Mouse (Mus musculus): ENCODE measurements around the gene Gm21860.
"Not testable (repeated sequence)": the region's sequence is repeated elsewhere in the genome, so short reads cannot be mapped to it uniquely, and the experiment has no call there.

The Gm21860 gene

GRCm38 (mm10) chrY:90754721-90755120 is at the start of gene Gm21860:
Gm21860 (minus strand) TSS chrY:90754821.
- CTCF ChIA-PET, POLR2A ChIA-PET: not testable (repeated sequence)

- CTCF ChIA-PET, POLR2A ChIA-PET: not testable (repeated sequence)
Measured at GRCm38 (mm10) chrY:90784438-90784837, 29.8 kb upstream of the Gm21860 start, which contains the start of gene Gm47283. Gm47283 (plus strand) TSS chrY:90784738.

GRCm38 (mm10) chrY:90745256-90745655 is 9.4 kb downstream of the Gm21860 start:
- POLR2A ChIA-PET, CTCF ChIA-PET: not testable (repeated sequence)

GRCm38 (mm10) chrY:90744381-90744981 is 10.1 kb downstream of the Gm21860 start:
- CTCF ChIA-PET: not testable (repeated sequence)
- POLR2A ChIA-PET: interaction anchor here in 1 of 4 experiments (0.8 kb wide), 1 partner anchor 84 kb away, joined by 6 read pairs; no protein-coding TSS in a partner anchor

- CTCF ChIA-PET: no interaction called here
- POLR2A ChIA-PET: interaction anchor here in 1 of 4 experiments (0.8 kb wide), 1 partner anchor 85 kb away, joined by 6 read pairs; no protein-coding TSS in a partner anchor
Measured at GRCm38 (mm10) chrY:90743811-90744220, 10.8 kb downstream of the Gm21860 start.

GRCm38 (mm10) chrY:90743053-90743810 is 11.4 kb downstream of the Gm21860 start:
- CTCF ChIA-PET: not testable (repeated sequence)
- POLR2A ChIA-PET: interaction anchor here in 1 of 4 experiments (0.8 kb wide), 1 partner anchor 85 kb away, joined by 6 read pairs; no protein-coding TSS in a partner anchor

- POLR2A ChIA-PET, CTCF ChIA-PET: not testable (repeated sequence)
Measured at GRCm38 (mm10) chrY:90742261-90743052, 12.2 kb downstream of the Gm21860 start.

- CTCF ChIA-PET, POLR2A ChIA-PET: not testable (repeated sequence)
Measured at GRCm38 (mm10) chrY:90741452-90742260, 13.0 kb downstream of the Gm21860 start.

- CTCF ChIA-PET, POLR2A ChIA-PET: not testable (repeated sequence)
Measured at GRCm38 (mm10) chrY:90741006-90741405, 13.6 kb downstream of the Gm21860 start.

- POLR2A ChIA-PET: no interaction called here
Measured at GRCm38 (mm10) chrY:90740013-90740561, 14.5 kb downstream of the Gm21860 start.

GRCm38 (mm10) chrY:90739531-90740012 is 15.0 kb downstream of the Gm21860 start:
- POLR2A ChIA-PET, CTCF ChIA-PET: not testable (repeated sequence)

More at GRCm38 (mm10) chrY:90740013-90740561, 14.5 kb downstream of the Gm21860 start:
- CTCF ChIA-PET: no interaction called here

GRCm38 (mm10) chrY:90738841-90739530 is 15.6 kb downstream of the Gm21860 start:
- CTCF ChIA-PET, POLR2A ChIA-PET: not testable (repeated sequence)

- POLR2A ChIA-PET: no interaction called here
- CTCF ChIA-PET: no interaction called here
Measured at GRCm38 (mm10) chrY:90738431-90738680, 16.3 kb downstream of the Gm21860 start.

GRCm38 (mm10) chrY:90737606-90738430 is 16.8 kb downstream of the Gm21860 start:
- POLR2A ChIA-PET: no interaction called here
- CTCF ChIA-PET: no interaction called here

GRCm38 (mm10) chrY:90736217-90737000 is 18.2 kb downstream of the Gm21860 start:
- CTCF ChIA-PET, POLR2A ChIA-PET: not testable (repeated sequence)

GRCm38 (mm10) chrY:90735181-90735895 is 19.3 kb downstream of the Gm21860 start:
- CTCF ChIA-PET, POLR2A ChIA-PET: not testable (repeated sequence)

GRCm38 (mm10) chrY:90734334-90734696 is 20.3 kb downstream of the Gm21860 start:
- POLR2A ChIA-PET, CTCF ChIA-PET: not testable (repeated sequence)
